Mouse (Mus musculus): ENCODE measurements around the gene Ccdc9b. TPM values are rescaled to one million over a fixed set of nuclear protein-coding genes. Genes with fewer than 3 reads are reported as not detected.

The Ccdc9b gene
- total and polyA plus RNA-seq, 3 experiments, result not detected

GRCm38 (mm10) chr2:118804474-118804873 is 42.0 kb upstream of the Ccdc9b start:
- dilution Hi-C loops (cut with MboI; ENCODE audit: extremely low pct_ligation_motif_present, extremely low pct_unique_long_range_greater_than_20kb, low sequenced_read_pairs), result no loop called here
- peak; percentile 62 for DNase-seq (ENCODE audit: extremely low read depth)
- H3K4me2 ChIP-seq (ENCODE audit: insufficient read depth, low read depth, poor library complexity, severe bottlenecking), result no peak overlapping the region

GRCm38 (mm10) chr2:118802542-118803118 is 40.2 kb upstream of the Ccdc9b start:
- Histone ChIP-seq H3K4me1 (ENCODE audit: control insufficient read depth in 1 of 2, insufficient read depth in 2 of 2) (peaks cover 8 to 12% of the 10 kb centered on the region in 2 experiments), H3K27ac (ENCODE audit: insufficient read depth, low read depth) (no peak overlapping the region), H3K4me2 (ENCODE audit: insufficient read depth, low read depth, poor library complexity, severe bottlenecking) (no peak overlapping the region), H3K27me3 (replicated peaks) (peaks cover 30% of the 10 kb centered on the region), H3K36me3 (replicated peaks in 1 of 2; ENCODE audit: control insufficient read depth in 1 of 2, insufficient read depth in 1 of 2, low read length in 1 of 2) (no peaks in the 10 kb centered on the region), H3K4me3 (replicated peaks in 1 of 3; ENCODE audit: low read depth in 2 of 3, low read length in 2 of 3, poor library complexity in 1 of 3) (no peak overlapping the region), H3K79me2 (replicated peaks; ENCODE audit: control insufficient read depth, extremely low read depth, insufficient read depth, poor library complexity, severe bottlenecking) (no peaks in the 10 kb centered on the region), H3K9me3 (replicated peaks; ENCODE audit: low read length) (peaks cover 12% of the 10 kb centered on the region), H3K9ac (ENCODE audit: insufficient read depth, low read depth) (no peak overlapping the region)
- no peak for DNase-seq (ENCODE audit: extremely low read depth)
- TF ChIP-seq JUN (IDR thresholded peaks at IDR 0.05; ENCODE audit: insufficient read depth, low read depth, low read length) (no peak), ZC3H11A (IDR thresholded peaks at IDR 0.05; ENCODE audit: low read depth, low read length) (no peak), PAX5 (IDR thresholded peaks at IDR 0.05; ENCODE audit: low read length) (no peak), BHLHE40 (IDR thresholded peaks at IDR 0.05; ENCODE audit: low read depth, low read length) (no peak), E2F4 (IDR thresholded peaks at IDR 0.05; ENCODE audit: insufficient replicate concordance, low read depth, low read length) (no peak), MYC (IDR thresholded peaks at IDR 0.05; ENCODE audit: low read depth, low read length) (no peak), NRF1 (IDR thresholded peaks at IDR 0.05; ENCODE audit: low read depth, low read length) (no peak), MAX (IDR thresholded peaks at IDR 0.05; ENCODE audit: low read length) (no peak), MAFK (IDR thresholded peaks at IDR 0.05; ENCODE audit: insufficient replicate concordance, low read length) (peak; percentile 59)
- in situ Hi-C loops (cut with MboI; ENCODE audit: low pct_ligation_motif_present, low pct_unique_long_range_greater_than_20kb, low sequenced_read_pairs) (no loop called here), dilution Hi-C loops (cut with MboI; ENCODE audit: extremely low pct_ligation_motif_present, extremely low pct_unique_long_range_greater_than_20kb, low sequenced_read_pairs) (no loop called here)

More at GRCm38 (mm10) chr2:118804474-118804873, 42.0 kb upstream of the Ccdc9b start:
- Histone ChIP-seq H3K27me3 (replicated peaks) (peaks cover 35% of the 10 kb centered on the region), H3K27ac (ENCODE audit: insufficient read depth, low read depth) (no peak overlapping the region), H3K4me3 (replicated peaks in 1 of 3; ENCODE audit: low read depth in 2 of 3, low read length in 2 of 3, poor library complexity in 1 of 3) (no peak overlapping the region), H3K79me2 (replicated peaks; ENCODE audit: control insufficient read depth, extremely low read depth, insufficient read depth, poor library complexity, severe bottlenecking) (no peaks in the 10 kb centered on the region), H3K9me3 (replicated peaks; ENCODE audit: low read length) (peaks cover 3% of the 10 kb centered on the region), H3K9ac (ENCODE audit: insufficient read depth, low read depth) (no peak overlapping the region), H3K4me1 (ENCODE audit: control insufficient read depth in 1 of 2, insufficient read depth in 2 of 2) (peaks cover 8 to 12% of the 10 kb centered on the region in 2 experiments), H3K36me3 (replicated peaks in 1 of 2; ENCODE audit: control insufficient read depth in 1 of 2, insufficient read depth in 1 of 2, low read length in 1 of 2) (no peaks in the 10 kb centered on the region)
- in situ Hi-C loops (cut with MboI; ENCODE audit: low pct_ligation_motif_present, low pct_unique_long_range_greater_than_20kb, low sequenced_read_pairs), result no loop called here
- TF ChIP-seq MEF2A (IDR thresholded peaks at IDR 0.05; ENCODE audit: borderline replicate concordance, low read depth, low read length) (no peak), BHLHE40 (IDR thresholded peaks at IDR 0.05; ENCODE audit: low read depth, low read length) (peak; percentile 37; the same call in 1 of the 2 replicates), RAD21 (IDR thresholded peaks at IDR 0.05; ENCODE audit: low read depth, low read length) (no peak), MYC (IDR thresholded peaks at IDR 0.05; ENCODE audit: low read depth, low read length) (0 out of 2 replicates have a peak, but pooled peaks have one; percentile 36), EP300 (IDR thresholded peaks at IDR 0.05; ENCODE audit: low read length) (peak; percentile 85), CHD2 (IDR thresholded peaks at IDR 0.05; ENCODE audit: low read length) (0 out of 2 replicates have a peak, but pooled peaks have one; percentile 13), IRF4 (IDR thresholded peaks at IDR 0.05; ENCODE audit: low read depth, low read length) (peak; percentile 80), MAX (IDR thresholded peaks at IDR 0.05; ENCODE audit: low read length) (peak; percentile 36; the same call in 1 of the 2 replicates)

Data from CH12.LX (cell line).